Mouse (Mus musculus) CH12.LX (cell line): ENCODE measurements around the gene Zdhhc13. TPM values are rescaled to one million over a fixed set of nuclear protein-coding genes. Genes with fewer than 3 reads are reported as not detected.

Source experiments
- DNase-seq: peaks from one replicate; pipeline ENCODE4 v3.0.0-alpha.2; 2013; ENCODE audit errors: extremely low read depth
- H3K27ac ChIP-seq: 2 replicates; pipeline ENCODE4 v1.5.1; 2012; ENCODE audit warnings: low read depth, mild to moderate bottlenecking, control low read depth, moderate library complexity; ENCODE audit not compliant: insufficient read depth
- H3K27me3 ChIP-seq: replicated peaks from 2 replicates; pipeline ENCODE3; 2012; ENCODE audit warnings: inconsistent platforms
- H3K36me3 ChIP-seq, 2 experiments: replicated peaks in 1 of 2; 2 replicates each; pipeline versions ENCODE3 to v1.6.1; 2012; ENCODE audit warnings: inconsistent platforms in 1 of 2, low read length in 1 of 2, mild to moderate bottlenecking in 1 of 2, mixed read lengths in 1 of 2, moderate library complexity in 1 of 2; ENCODE audit not compliant: control insufficient read depth in 1 of 2, insufficient read depth in 1 of 2
- H3K4me1 ChIP-seq, 2 experiments: 2 replicates each; pipeline ENCODE4 v1.6.1; 2012; ENCODE audit warnings: inconsistent platforms in 1 of 2, moderate library complexity in 1 of 2; ENCODE audit not compliant: insufficient read depth in 2 of 2, control insufficient read depth in 1 of 2
- H3K4me2 ChIP-seq: 2 replicates; pipeline ENCODE4 v1.6.1; 2012; ENCODE audit warnings: low read depth, mild to moderate bottlenecking, control low read depth; ENCODE audit not compliant: poor library complexity, insufficient read depth, severe bottlenecking
- H3K4me3 ChIP-seq, 3 experiments: fragments of 150-350 bp in 1 of 3; sonication (generic) in 1 of 3; replicated peaks in 1 of 3; 2 replicates each; pipeline versions ENCODE3 to v1.5.1; 2011 to 2012; ENCODE audit warnings: low read depth in 2 of 3, low read length in 2 of 3, mild to moderate bottlenecking in 2 of 3, moderate library complexity in 2 of 3, control low read depth in 1 of 3, improper control_type of control experiment in 1 of 3, inconsistent platforms in 1 of 3, mixed read lengths in 1 of 3; ENCODE audit not compliant: poor library complexity in 1 of 3
- H3K79me2 ChIP-seq: replicated peaks from 2 replicates; pipeline ENCODE4 v1.6.1; 2012; ENCODE audit warnings: mild to moderate bottlenecking, moderate library complexity; ENCODE audit not compliant: control insufficient read depth, poor library complexity, insufficient read depth, severe bottlenecking; ENCODE audit errors: extremely low read depth
- H3K9ac ChIP-seq: 2 replicates; pipeline ENCODE4 v1.6.1; 2012; ENCODE audit warnings: low read depth, mild to moderate bottlenecking, control low read depth, moderate library complexity; ENCODE audit not compliant: insufficient read depth
- H3K9me3 ChIP-seq: replicated peaks from 2 replicates; pipeline ENCODE3; 2012; ENCODE audit warnings: low read length, inconsistent platforms, mixed read lengths
- BHLHE40 ChIP-seq: IDR thresholded peaks from 2 replicates; pipeline ENCODE4 v1.6.1; 2011; ENCODE audit warnings: mild to moderate bottlenecking, low read depth, low read length, improper control_type of control experiment
- CHD2 ChIP-seq: IDR thresholded peaks from 2 replicates; pipeline ENCODE4 v1.6.1; 2011; ENCODE audit warnings: low read length, improper control_type of control experiment
- CTCF ChIP-seq, 2 experiments: IDR thresholded peaks in 1 of 2; conservative IDR thresholded peaks in 1 of 2; 2 replicates each; pipeline ENCODE4 v1.5.1; 2011 to 2012; ENCODE audit warnings: low read depth in 2 of 2, low read length in 2 of 2, improper control_type of control experiment in 1 of 2, inconsistent platforms in 1 of 2, mild to moderate bottlenecking in 1 of 2, moderate library complexity in 1 of 2
- E2F4 ChIP-seq: IDR thresholded peaks from 2 replicates; pipeline ENCODE4 v1.6.1; 2011; ENCODE audit warnings: low read depth, low read length, improper control_type of control experiment; ENCODE audit not compliant: insufficient replicate concordance
- ELF1 ChIP-seq: IDR thresholded peaks from 2 replicates; pipeline ENCODE4 v1.6.1; 2014; ENCODE audit warnings: low read depth, mild to moderate bottlenecking, inconsistent platforms, low read length, improper control_type of control experiment
- EP300 ChIP-seq: IDR thresholded peaks from 2 replicates; pipeline ENCODE4 v1.6.1; 2011; ENCODE audit warnings: low read length, improper control_type of control experiment
- ETS1 ChIP-seq: conservative IDR thresholded peaks from 2 replicates; pipeline ENCODE4 v1.6.1; 2012; ENCODE audit warnings: low read depth, mild to moderate bottlenecking, inconsistent platforms, low read length, improper control_type of control experiment, moderate library complexity
- GABPA ChIP-seq: IDR thresholded peaks from 2 replicates; pipeline ENCODE4 v1.6.1; 2012; ENCODE audit warnings: low read depth, low read length, improper control_type of control experiment, inconsistent platforms; ENCODE audit not compliant: insufficient replicate concordance
- JUN ChIP-seq: IDR thresholded peaks from 2 replicates; pipeline ENCODE4 v1.6.1; 2011; ENCODE audit warnings: low read depth, mild to moderate bottlenecking, low read length, improper control_type of control experiment, moderate library complexity; ENCODE audit not compliant: insufficient read depth
- KAT2A ChIP-seq: IDR thresholded peaks from 2 replicates; pipeline ENCODE4 v1.6.1; 2012; ENCODE audit warnings: low read length, improper control_type of control experiment, inconsistent platforms; ENCODE audit not compliant: insufficient replicate concordance
- MAX ChIP-seq: IDR thresholded peaks from 2 replicates; pipeline ENCODE4 v1.6.1; 2011; ENCODE audit warnings: low read length, improper control_type of control experiment
- MAZ ChIP-seq: IDR thresholded peaks from 2 replicates; pipeline ENCODE4 v1.6.1; 2012; ENCODE audit warnings: low read depth, mild to moderate bottlenecking, inconsistent platforms, low read length, improper control_type of control experiment, moderate library complexity
- MEF2A ChIP-seq: IDR thresholded peaks from 2 replicates; pipeline ENCODE4 v1.6.1; 2014; ENCODE audit warnings: low read depth, mild to moderate bottlenecking, inconsistent platforms, low read length, improper control_type of control experiment, borderline replicate concordance
- MXI1 ChIP-seq: IDR thresholded peaks from 2 replicates; pipeline ENCODE4 v1.6.1; 2011; ENCODE audit warnings: mild to moderate bottlenecking, low read depth, low read length, improper control_type of control experiment
- MYC ChIP-seq: IDR thresholded peaks from 2 replicates; pipeline ENCODE4 v1.6.1; 2011; ENCODE audit warnings: low read depth, mild to moderate bottlenecking, improper control_type of control experiment, low read length
- NRF1 ChIP-seq: IDR thresholded peaks from 2 replicates; pipeline ENCODE4 v1.6.1; 2014; ENCODE audit warnings: low read depth, mild to moderate bottlenecking, inconsistent platforms, low read length, improper control_type of control experiment, moderate library complexity
- POLR2A ChIP-seq: IDR thresholded peaks from 2 replicates; pipeline ENCODE4 v1.6.1; 2011; ENCODE audit warnings: low read depth, mild to moderate bottlenecking, improper control_type of control experiment, low read length
- POLR2AphosphoS2 ChIP-seq: IDR thresholded peaks from 2 replicates; pipeline ENCODE4 v1.6.1; 2011; ENCODE audit warnings: low read depth, low read length, improper control_type of control experiment
- RAD21 ChIP-seq: IDR thresholded peaks from 2 replicates; pipeline ENCODE4 v1.6.1; 2011; ENCODE audit warnings: low read depth, mild to moderate bottlenecking, low read length, improper control_type of control experiment, moderate library complexity
- SIN3A ChIP-seq: IDR thresholded peaks from 2 replicates; pipeline ENCODE4 v1.6.1; 2012; ENCODE audit warnings: low read length, improper control_type of control experiment, inconsistent platforms
- TCF12 ChIP-seq: IDR thresholded peaks from 2 replicates; pipeline ENCODE4 v1.6.1; 2014; ENCODE audit warnings: low read depth, mild to moderate bottlenecking, inconsistent platforms, low read length, improper control_type of control experiment
- ZC3H11A ChIP-seq: IDR thresholded peaks from 2 replicates; pipeline ENCODE4 v1.6.1; 2012; ENCODE audit warnings: low read depth, mild to moderate bottlenecking, inconsistent platforms, low read length, improper control_type of control experiment
- dilution Hi-C: fragments of 300-500 bp; cut with MboI; formaldehyde crosslinking; loops from 2 replicates; pipeline ENCODE4 v1.14.3; 2020; ENCODE audit warnings: low sequenced_read_pairs; ENCODE audit not compliant: extremely low pct_unique_long_range_greater_than_20kb, extremely low pct_ligation_motif_present
- in situ Hi-C: fragments of 300-500 bp; cut with MboI; formaldehyde crosslinking; loops from 3 replicates; pipeline ENCODE4 v1.14.3; 2019; ENCODE audit warnings: low sequenced_read_pairs, low pct_ligation_motif_present, low pct_unique_long_range_greater_than_20kb, mixed read lengths
- polyA plus RNA-seq: library from polyadenylated mRNA; unstranded; fragments of >175 nt; gene quantifications from 2 replicates; pipeline ENCODE4 v1.2.1, GENCODE M21; 2012; ENCODE audit warnings: low read depth; ENCODE audit not compliant: insufficient read length
- total RNA-seq, 2 experiments: library from RNA; depleted of rRNA; stranded (reverse); fragments of 300-350 nt in 1 of 2; fragments of >200 nt in 1 of 2; gene quantifications; 2 replicates each; pipeline ENCODE4 v1.2.3; 2012 to 2014

Gene Zdhhc13
- total and polyA plus RNA-seq, 3 experiments: 19.9 to 74.3 (median 32.3) TPM

- dilution Hi-C loops: no loop called here
- H3K36me3 ChIP-seq: no peaks in the 10 kb centered on the region
- H3K4me1 ChIP-seq: no peaks in the 10 kb centered on the region
- in situ Hi-C loops: no loop called here
- H3K9ac ChIP-seq: no peak overlapping the region
- no peak for TF ChIP-seq POLR2A
- no peak for TF ChIP-seq MAZ
- TF ChIP-seq ETS1: no peak
- no peak for TF ChIP-seq KAT2A
- no peak for TF ChIP-seq JUN
- TF ChIP-seq MAX: no peak
- TF ChIP-seq BHLHE40: no peak
- TF ChIP-seq RAD21: no peak
- TF ChIP-seq CHD2: no peak
- no peak for TF ChIP-seq NRF1
- no peak for TF ChIP-seq ZC3H11A
- no peak for TF ChIP-seq MXI1
- no peak for TF ChIP-seq POLR2AphosphoS2
- TF ChIP-seq EP300: no peak
- TF ChIP-seq SIN3A: no peak
- no peak for TF ChIP-seq ELF1
- TF ChIP-seq MEF2A: no peak
- H3K4me3 ChIP-seq: no peak overlapping the region
- no peaks in the 10 kb centered on the region for H3K9me3 ChIP-seq
- no peaks in the 10 kb centered on the region for H3K79me2 ChIP-seq
- no peak overlapping the region for H3K4me2 ChIP-seq
- no peaks in the 10 kb centered on the region for H3K27me3 ChIP-seq
- no peak for DNase-seq
- no peak overlapping the region for H3K27ac ChIP-seq
Observed at GRCm38 (mm10) chr7:48777721-48778504, 10.9 kb upstream of the Zdhhc13 start.

GRCm38 (mm10) chr7:48779110-48779509 lies 9.7 kb upstream of the Zdhhc13 start:
- no peak overlapping the region for H3K4me3 ChIP-seq
- H3K27me3 ChIP-seq: no peaks in the 10 kb centered on the region
- H3K79me2 ChIP-seq: no peaks in the 10 kb centered on the region
- no peak overlapping the region for H3K9ac ChIP-seq
- no peak for DNase-seq
- no peaks in the 10 kb centered on the region for H3K36me3 ChIP-seq
- H3K9me3 ChIP-seq: no peaks in the 10 kb centered on the region
- no peak overlapping the region for H3K4me2 ChIP-seq
- in situ Hi-C loops: no loop called here
- H3K27ac ChIP-seq: no peak overlapping the region
- TF ChIP-seq TCF12 (no peak), GABPA (no peak), MXI1 (no peak), BHLHE40 (no peak), E2F4 (no peak), MEF2A (no peak), MAZ (no peak), MYC (no peak), ETS1 (no peak), CTCF (conservative IDR thresholded peaks at IDR 0.05 in 1 of 2, IDR thresholded peaks at IDR 0.05 in 1 of 2; ENCODE audit: low read depth in 2 of 2, low read length in 2 of 2) (no peak)
- TF ChIP-seq, all 38 proteins: peak for 0
- dilution Hi-C loops: no loop called here
- peaks cover 0 to 5% of the 10 kb centered on the region in 2 experiments; a peak in 1 of 4 replicates for H3K4me1 ChIP-seq
